Mouse (Mus musculus): Measurements from ENCODE around the gene Atp8b2.

The Atp8b2 gene

DNA sequence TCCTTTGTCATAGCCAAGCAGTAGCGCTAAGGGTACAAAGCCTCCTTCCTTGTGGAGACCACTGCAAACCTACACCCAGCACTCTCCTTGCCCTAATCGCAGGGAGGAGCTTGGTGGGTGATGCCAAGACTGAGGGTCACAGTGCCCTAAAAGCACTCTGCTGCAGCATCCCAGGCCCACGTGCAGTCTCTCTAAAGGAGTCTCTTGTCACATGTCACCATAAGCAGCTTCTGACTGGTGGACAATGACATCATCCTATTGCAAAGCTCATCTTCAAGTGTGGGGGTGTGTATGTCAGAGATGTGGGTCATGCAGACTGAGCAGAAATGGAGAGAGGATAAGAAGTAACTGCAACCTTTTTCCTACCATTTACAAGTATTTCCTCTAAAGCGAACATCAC lies 3.9 kb downstream of the Atp8b2 start:
- DNase-seq (ENCODE audit: low read depth, low spot score), result peak; percentile 32

DNA sequence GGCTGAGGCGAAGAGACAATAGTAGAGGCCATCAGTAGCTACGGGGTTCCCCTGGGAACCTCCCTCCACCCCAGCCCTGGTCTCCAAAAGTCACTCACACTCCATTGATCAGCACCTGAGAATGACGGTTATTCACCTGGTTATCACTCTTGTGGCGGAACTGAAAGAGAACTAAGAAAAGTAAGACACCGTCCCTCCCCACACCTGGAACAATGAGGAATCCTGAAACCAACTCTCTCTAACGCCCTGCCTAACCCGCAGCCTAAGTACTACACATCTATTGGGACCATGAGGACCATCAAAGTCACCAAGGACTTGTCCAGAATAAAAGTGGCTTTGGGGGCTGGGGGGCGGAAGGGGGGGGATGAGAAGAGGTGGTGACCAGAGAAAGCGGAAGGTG lies 5.4 kb downstream of the Atp8b2 start:
- DNase-seq (ENCODE audit: low read depth, low spot score), result no peak

DNA sequence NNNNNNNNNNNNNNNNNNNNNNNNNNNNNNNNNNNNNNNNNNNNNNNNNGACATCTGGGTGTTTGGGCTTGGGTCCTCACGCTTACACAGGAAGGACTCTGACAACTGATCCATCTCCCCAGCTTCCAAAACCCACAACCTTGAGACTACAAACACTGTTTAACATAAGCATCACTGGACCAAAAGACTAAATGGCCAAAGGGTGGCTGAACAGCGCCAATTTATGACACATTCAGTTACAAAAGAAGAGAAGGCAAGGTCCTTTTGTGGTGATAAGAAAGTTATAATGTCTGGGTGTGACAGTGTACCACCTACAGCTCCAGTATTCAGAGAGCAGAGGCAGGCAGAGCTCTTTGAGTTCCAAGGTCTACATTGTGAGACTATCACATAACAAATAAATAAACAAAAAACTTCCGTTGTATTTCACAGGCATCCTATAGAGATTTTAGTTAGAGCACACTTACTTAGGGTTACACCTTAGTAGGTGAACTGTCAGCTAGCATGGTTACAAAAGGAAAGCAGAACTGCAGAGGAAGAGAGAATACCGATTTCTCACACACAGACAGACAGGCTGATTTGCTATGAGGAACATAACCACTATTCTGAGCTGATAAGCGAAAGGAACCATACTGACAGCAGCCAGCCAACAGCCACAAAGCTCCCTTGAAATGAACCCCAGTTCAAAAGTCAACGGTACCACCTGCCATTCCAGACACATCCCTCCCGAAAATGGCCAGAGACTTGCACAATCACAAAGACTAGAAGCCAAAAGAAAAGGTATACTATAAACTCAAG lies 6.9 kb downstream of the Atp8b2 start:
- DNase-seq (ENCODE audit: low read depth, low spot score), result no peak

DNA sequence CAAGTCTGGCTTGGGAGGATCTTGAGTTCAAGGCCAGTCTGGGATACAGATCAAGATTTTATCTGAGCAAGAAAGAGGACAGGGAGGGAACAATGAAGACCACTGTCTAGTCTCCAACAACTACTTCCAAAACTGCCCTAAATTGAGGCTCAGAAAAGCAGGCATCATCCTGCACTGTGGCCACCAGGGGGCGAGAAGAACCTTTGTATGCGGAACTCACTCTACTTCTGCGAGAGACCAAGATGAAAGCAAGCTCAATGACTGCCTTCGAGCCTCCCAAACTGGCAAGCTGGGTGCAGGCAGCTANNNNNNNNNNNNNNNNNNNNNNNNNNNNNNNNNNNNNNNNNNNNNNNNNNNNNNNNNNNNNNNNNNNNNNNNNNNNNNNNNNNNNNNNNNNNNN lies 9.9 kb downstream of the Atp8b2 start:
- peak; percentile 83 for DNase-seq (ENCODE audit: low read depth, low spot score)

DNA sequence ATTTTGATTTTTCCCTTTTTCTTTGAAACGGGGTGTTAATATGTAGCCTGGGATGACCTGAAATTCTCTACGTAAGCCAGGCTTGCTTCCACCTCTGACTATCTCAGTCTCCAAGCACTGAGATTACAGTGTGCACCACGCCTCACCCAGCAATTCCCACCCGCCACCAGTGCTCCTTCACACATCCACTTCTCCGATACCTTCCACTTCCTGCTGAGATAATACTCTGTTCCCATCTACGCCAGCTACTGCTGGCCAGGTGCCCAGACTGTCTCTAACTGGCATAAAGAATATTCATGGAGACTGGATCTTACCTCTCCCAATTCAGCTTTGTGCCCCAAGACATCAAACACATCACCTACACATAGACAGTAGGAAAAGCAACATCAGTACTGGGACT lies 14.7 kb downstream of the Atp8b2 start:
- no peak for DNase-seq (ENCODE audit: low read depth, low spot score)

DNA sequence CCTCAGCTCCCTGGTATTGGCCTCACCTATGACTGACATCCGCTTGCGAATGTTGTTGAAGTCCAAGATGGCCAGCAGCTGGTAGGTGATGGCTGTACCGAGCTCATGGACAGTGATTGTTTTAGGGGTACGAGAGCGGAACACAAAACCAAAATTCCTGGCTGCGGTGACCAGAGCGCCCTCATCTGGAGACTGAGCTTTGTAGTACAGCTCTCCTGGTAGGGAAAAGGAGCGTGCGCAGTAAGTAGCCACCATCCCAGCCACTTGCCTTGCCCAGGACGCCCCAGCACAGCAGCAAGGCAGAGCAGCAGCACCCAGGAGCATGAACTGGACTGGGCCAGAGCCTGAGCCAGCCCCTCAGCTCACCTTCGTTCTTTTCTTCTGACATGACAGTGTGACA lies 15.3 kb downstream of the Atp8b2 start:
- no peak for DNase-seq (ENCODE audit: low read depth, low spot score)

DNA sequence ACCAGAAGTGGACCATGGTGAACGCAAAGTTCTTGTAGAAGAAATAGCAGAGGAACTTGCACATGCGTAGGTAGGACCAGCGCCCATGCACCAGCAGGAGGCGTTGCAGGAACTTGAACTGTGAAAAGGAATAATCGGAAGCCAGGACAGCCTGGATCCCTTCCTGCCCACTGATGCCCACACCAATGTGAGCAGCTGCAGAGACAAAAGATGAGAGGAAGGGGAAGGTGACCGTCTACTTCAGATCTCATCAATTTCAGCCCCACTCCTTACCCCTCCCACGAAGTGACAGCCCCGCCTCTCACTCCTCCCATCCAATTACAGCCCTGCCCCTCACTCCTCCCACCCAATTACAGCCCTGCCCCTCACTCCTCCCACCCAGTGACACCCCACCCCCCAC lies 18.3 kb downstream of the Atp8b2 start:
- DNase-seq (ENCODE audit: low read depth, low spot score), result no peak

DNA sequence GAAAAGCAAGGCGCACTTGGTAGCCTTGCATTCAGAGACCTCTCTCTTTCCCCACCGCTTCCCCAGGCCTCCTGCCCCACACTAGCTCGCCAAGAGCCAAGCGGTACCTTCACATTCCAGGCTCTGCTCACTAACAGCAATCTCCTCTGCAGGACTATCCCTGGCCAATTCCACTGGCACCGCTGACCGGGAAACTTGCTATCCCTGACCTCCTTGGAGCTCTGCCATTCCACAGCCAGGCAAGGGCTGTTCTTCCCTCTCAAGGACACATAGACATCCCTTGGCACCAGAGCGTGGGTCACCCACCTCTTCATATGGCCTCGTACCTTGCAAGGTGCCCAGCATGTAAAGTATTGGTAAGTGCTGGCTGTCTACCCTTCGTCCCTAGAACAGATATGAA lies 20.4 kb downstream of the Atp8b2 start:
- DNase-seq (ENCODE audit: low read depth, low spot score), result no peak

DNA sequence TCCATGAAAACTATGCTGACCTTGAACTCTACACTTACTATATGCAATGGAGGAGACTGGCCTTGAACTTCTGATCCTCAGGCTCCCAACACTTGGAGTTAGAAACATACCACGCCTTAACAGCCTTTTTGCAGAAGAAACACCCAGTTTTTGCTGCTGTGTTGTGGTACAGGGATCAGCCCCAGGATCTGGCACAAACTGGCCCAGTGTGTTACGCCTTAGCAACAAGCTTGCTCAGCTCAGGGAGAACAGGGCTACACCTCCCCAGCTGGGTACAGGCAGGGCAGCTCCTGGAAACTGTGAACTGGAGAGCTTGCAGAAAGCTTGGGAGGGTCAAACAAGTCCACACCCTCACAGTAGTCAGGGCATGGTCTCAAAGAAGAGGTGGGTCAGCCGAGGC lies 26.8 kb downstream of the Atp8b2 start:
- DNase-seq (ENCODE audit: low read depth, low spot score), result no peak

DNA sequence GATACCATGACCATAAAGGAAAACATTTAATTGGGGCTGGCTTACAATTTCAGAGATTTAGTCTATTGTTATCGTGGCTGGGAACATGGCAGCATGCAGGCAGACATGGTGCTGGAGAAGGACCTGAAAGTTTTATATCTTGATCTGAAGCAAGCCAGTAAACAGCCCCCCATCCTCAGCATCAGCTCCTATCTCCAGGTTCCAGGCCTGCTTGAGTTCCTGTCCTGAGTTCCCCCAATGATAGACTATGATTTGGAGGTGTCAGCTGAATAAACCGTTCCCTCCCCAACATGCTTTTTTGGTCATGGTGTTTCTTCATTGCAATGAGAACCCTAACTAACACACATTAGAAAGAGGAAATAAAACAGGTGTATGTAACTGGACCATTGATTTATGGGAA lies 30.4 kb downstream of the Atp8b2 start:
- DNase-seq (ENCODE audit: low read depth, low spot score), result no peak

DNA sequence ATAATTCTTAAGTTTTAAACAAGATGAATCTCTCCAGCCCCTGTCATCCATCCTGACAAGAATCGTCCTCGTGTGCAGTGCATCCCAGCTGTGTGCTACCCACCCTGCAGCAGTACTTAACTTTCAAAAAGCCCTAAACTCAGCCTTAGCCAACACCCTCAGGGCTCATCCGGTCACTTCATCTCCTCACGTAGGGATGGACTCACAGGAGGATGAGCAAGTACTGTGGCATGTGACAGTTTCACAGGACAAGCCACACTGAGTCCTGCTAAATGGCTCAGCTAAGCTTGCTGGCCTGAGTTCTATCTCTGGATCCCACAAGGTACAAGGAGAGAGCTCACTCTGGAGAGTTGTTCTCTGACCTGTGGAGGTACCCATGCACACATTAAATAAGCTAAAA lies 34.4 kb downstream of the Atp8b2 start:
- no peak for DNase-seq (ENCODE audit: low read depth, low spot score)

DNA sequence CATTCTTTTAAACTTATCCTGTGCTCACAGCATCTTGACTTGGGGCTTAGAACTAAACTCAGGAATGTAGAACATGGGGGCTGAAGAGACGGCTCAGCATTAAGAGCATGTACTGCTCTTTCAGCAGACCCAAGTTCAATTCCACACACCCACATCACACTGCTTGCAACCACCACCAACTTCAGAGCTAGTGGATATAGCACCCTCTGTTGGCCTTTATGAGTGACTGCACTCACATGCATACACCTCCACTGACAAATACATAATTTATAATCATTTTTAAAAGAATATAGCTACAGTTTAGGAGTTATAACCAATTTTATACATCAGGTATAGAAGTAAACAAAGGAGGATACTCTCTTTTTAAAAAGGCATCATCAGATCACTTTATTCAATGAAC lies 36.9 kb downstream of the Atp8b2 start:
- no peak for DNase-seq (ENCODE audit: low read depth, low spot score)

DNA sequence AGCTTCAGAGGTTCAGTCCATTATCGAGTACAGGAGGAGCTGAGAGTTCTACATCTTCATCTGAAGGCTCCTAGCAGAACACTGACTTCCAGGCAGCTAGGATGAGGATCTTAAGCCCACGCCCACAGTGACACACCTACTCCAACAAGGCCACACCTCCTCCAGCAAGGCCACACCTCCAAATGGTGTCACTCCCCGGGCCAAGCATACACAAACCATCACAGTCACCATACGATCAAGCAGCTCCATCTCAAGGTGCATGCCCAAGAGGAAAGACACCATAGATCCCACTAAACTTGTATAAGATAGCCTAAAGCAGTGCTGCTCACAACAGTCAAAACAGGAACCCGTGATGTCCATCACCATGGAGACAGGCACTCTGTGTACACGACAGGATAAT lies 42.6 kb downstream of the Atp8b2 start:
- no peak for DNase-seq (ENCODE audit: low read depth, low spot score)

DNA sequence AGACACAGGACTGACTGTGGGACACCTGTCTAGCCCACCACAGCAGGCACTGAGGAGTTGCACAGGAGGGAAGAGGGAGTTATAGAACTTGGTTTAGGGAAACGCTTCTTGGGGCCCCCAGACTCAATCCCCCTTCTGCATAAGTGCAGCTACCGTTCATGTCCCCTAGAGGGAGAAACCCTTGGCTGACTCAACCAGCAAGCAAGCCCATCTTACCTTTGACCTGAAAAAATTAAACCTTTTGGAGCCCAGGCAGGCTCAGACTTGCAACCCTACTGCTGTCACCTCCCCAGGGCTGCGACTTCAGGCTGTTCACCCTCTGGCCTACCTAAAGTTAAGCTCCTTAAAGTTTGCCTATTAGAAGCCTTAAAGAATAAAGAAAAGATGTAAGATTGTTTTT lies 45.9 kb downstream of the Atp8b2 start:
- DNase-seq (ENCODE audit: low read depth, low spot score), result no peak

DNA sequence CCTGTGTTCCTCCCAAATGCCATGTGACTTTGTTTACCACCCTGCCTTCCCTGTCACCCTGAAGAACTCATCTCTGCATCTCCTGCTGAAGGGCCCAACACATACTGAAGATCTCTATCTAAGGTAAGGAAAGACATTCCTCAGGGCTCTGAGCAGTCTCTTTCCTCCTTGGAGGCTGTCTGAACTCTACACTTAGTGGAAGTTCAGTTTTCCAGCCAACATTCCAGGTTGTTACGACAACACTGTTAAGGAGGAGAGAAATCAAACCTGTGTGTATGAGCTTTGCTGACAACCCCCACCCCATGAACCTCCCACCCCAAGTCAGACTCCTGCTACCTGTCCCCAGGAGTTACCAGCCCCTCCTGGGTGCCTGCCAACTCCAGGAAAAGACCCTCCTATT lies 46.7 kb downstream of the Atp8b2 start:
- no peak for DNase-seq (ENCODE audit: low read depth, low spot score)

DNA sequence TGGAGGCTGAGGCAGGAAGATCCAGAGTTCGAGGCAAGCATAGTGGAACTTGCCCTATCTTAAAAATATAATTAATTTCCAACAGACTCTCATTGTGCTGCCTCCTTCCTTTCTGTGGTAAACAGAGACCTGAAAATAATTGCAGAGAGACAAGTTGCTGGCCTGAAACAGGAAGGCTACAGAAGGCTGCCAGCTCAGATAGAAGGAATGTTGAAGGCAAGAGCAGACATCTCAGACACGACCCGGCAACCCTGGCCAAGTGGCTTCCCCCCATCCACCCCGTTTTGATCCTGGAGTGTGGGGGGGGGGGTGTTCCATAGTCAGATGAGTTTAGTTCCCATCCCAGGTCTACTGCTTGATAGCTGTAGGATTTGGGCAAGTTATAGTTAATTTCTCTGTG lies 48.6 kb downstream of the Atp8b2 start:
- DNase-seq (ENCODE audit: low read depth, low spot score), result no peak

DNA sequence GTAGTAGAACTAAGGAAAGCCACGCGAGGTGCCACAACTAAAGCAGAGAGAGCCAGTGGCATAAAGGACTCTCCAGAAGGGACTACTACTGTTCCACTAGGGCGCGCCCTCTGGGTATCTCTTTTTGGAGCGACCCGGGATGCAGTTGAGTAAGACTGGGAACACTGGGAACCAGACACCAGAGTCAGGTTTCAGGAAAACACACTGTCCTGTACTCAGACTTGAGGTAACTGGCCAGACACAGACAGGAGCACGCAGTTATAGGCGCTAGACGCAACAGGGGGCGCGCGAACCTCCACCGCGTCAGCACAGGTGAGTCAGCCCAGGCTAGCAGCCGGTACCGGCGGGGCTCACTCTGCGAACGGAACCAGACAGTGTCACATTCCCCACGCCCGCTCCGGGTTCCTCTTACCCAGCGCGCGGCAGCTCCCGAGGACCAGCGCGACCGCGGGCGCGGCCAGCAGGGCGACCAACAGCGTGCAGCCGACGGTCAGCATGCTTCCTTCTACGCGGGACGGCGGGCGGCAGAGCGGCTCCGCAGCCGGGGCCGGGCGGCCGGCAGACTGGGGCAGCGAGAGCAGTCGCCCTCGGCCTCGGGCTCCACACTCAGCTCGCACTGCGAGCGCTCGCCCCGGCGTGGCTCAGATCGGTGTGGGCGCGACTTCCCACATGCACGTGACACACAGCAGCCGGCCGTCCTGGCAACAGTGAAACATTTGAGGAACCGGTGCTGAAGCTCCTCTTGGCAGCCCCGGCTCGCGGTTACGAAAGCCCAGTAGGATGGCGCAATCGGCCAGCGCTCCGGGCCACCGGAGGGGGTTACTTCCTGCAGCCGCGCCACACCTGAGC lies 50.5 kb downstream of the Atp8b2 start, which contains the start of gene Il6ra:
Gene Il6ra (minus strand): TSS at position 654 of the 849 bp plus-strand sequence.
- DNase-seq (ENCODE audit: low read depth, low spot score), result peak; percentile 85

DNA sequence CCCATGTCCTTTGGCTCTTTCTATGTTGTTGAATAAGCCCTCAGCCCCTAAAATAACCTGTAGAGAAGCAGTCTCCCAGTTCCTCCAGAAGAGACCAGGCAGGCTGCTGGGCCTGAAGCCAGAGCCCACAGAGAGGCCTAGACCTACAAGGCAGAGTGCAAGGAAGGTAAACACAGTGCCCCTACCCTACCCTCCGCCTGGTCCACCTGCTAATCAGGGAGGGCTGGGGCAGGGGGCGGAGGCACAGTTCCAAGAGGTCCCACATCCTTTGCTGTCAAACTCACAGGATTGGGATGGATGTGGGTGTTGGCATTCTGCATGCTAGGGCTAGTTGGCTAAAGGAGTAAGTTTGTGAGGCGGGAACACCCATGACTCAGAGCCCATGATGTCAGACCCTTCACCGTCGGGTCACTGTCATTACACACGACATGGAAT lies 51.2 kb downstream of the Atp8b2 start:
- DNase-seq (ENCODE audit: low read depth, low spot score), result no peak

DNA sequence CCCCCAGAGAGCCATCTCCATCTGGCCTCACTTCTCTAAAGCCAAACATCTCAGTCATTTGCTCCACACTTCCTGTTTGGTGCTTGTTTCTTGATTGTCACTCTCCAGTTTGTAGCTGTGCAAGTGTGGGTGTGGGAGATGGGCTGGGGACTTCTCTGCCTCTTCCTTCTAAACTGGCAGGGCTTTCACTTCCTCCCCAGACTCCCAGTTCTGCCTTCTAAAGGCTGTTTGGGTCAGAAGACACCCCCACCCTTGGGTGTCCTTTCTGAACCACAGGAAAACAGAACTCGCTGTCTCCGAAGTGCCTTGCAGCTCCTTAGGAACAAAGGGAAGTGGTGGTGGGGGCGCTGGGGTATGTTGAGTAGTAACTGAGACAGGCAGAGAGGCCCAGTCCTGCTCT lies 52.1 kb downstream of the Atp8b2 start:
- DNase-seq (ENCODE audit: low read depth, low spot score), result peak; percentile 65

DNA sequence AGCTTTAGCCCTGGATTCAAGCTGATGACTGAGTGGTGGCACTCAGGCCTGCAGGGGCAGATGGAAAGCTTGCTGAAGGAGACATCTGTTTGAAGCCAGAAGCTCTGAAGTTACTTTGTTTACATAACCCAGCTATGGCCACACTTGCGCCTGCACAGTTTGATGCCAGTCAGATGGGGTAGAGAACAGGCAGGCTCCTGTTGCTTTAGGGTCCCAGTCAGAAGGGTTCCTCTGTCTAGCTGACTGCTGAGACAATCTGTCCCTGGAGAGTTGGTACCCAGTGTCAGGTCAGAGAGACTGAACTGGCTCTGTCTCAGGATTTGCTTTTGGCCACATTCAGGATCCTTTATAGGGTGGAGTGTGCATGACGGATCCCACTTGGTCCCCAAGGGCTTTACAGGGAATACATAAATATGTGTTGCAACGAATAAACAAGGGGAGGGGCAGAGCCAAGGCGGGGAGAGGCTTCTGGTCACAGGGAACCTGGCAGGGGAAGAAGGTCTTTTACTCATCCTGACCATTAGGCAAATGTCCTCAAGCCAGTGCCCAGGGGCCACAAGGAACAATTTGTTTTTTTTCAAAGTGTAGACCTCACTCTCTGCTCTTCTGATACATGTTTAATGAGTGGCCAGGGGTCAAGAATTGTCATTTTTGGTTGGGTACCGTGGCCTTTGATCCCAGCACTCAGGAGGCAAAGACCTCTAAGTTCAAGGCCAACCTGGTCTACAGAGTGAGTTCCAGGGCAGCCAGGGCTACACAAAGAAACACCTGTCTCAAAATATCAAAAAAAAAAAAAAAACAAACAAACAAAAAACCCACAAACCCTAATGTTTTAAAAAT lies 53.4 kb downstream of the Atp8b2 start:
- DNase-seq (ENCODE audit: low read depth, low spot score), result no peak

DNA sequence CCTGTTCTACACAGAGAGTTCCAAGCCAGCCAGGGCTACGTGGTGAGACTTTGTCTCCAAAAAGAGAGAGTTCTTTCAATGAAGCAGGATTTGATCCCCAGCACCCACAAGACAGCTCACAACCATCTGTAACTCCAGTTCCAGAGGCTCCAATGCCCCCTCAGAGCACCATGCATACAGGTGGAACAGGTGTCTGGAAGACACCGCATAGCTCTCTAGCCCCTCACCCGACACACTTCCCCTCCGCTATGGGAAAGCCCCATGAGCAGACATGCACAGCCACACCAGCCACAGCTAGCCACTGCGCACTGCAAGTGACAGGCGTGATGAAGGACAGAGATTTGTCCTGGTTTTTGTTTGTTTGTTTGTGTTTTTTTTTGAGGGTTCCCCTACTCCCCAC lies 54.5 kb downstream of the Atp8b2 start:
- DNase-seq (ENCODE audit: low read depth, low spot score), result peak; percentile 61

DNA sequence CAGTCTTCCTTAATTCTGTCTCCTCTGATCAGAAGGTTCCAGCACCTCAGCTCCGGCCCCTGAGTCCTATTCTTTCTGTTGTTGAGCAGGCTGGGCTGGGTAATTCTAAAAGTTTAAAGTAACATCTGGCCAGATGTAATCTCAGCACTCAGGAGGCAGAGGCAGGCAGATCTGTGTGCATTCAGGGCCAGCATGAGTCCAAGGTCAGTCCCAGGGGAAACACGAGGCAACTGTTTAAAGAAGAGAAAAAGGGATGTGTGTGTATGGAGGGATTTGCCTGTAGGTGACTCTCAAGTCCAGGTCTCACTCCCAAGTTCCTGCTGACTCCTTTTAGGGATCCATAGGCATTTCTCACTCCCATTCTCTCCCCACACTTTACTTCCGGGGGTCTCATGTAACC lies 55.5 kb downstream of the Atp8b2 start:
- no peak for DNase-seq (ENCODE audit: low read depth, low spot score)

Data from CD4-positive helper T cell, adult 2 months (primary cell).